Mouse (Mus musculus) intestine, postnatal 0 days (tissue): Measurements from ENCODE around the gene Trib3. TPM values are rescaled to one million over a fixed set of nuclear protein-coding genes. Genes with fewer than 3 reads are reported as not detected.

ENCODE experiments used
- ATAC-seq: fragments of 200-750 bp; cut with Nextera tagmentation; 2 replicates; pipeline ENCODE4 v1.8.0; 2017; ENCODE audit warnings: mild to moderate bottlenecking, moderate TSS enrichment, moderate library complexity
- H3K27ac ChIP-seq: fragments of 300-500 bp; sonication (generic); 2 replicates; pipeline ENCODE4 v1.5.1; 2014; ENCODE audit warnings: mild to moderate bottlenecking, low read depth, low read length, moderate library complexity
- H3K27me3 ChIP-seq: fragments of 300-500 bp; sonication (generic); replicated peaks from 2 replicates; pipeline ENCODE4 v1.6.1; 2014; ENCODE audit warnings: low read length, mixed read lengths; ENCODE audit not compliant: control insufficient read depth, insufficient read depth
- H3K36me3 ChIP-seq: fragments of 300-500 bp; sonication (generic); 2 replicates; pipeline ENCODE4 v1.6.1; 2014; ENCODE audit warnings: mild to moderate bottlenecking, moderate library complexity; ENCODE audit not compliant: control insufficient read depth, insufficient read depth
- H3K4me1 ChIP-seq: fragments of 300-500 bp; sonication (generic); replicated peaks from 2 replicates; pipeline ENCODE4 v1.6.1; 2014; ENCODE audit warnings: antibody characterized with exemption, low read length, mixed read lengths; ENCODE audit not compliant: control insufficient read depth, insufficient read depth
- H3K4me2 ChIP-seq: fragments of 300-500 bp; sonication (generic); replicated peaks from 2 replicates; pipeline ENCODE4 v1.6.1; 2014; ENCODE audit warnings: low read depth, mild to moderate bottlenecking, moderate library complexity
- H3K4me3 ChIP-seq: fragments of 300-500 bp; sonication (generic); 2 replicates; pipeline ENCODE4 v1.5.1; 2014; ENCODE audit warnings: low read depth, low read length
- H3K9ac ChIP-seq: fragments of 300-500 bp; sonication (generic); 2 replicates; pipeline ENCODE4 v1.6.1; 2014; ENCODE audit warnings: mild to moderate bottlenecking, low read depth, low read length
- H3K9me3 ChIP-seq: fragments of 300-500 bp; sonication (generic); 2 replicates; pipeline ENCODE4 v1.6.1; 2016; ENCODE audit warnings: mixed run types; ENCODE audit not compliant: control insufficient read depth
- CTCF ChIP-seq: sonication (generic); IDR thresholded peaks from 2 replicates; pipeline ENCODE4 v1.5.1; 2016; ENCODE audit warnings: low read depth, mild to moderate bottlenecking, control low read depth, antibody characterized with exemption, moderate library complexity
- WGBS: fragments of 180-500 bp; shearing (Covaris S2); extraction: QIAGEN DNeasy Blood & Tissue Kit; methylation state at CpG from one replicate; pipeline ENCODE4 v1.1.7; 2014; 5-methylcytosine and 5-hydroxymethylcytosine counted together
- polyA plus RNA-seq: library from polyadenylated mRNA; unstranded; fragments of >200 nt; fragmentation: Nextera tagmentation; extraction: Ambion mirVana; gene quantifications from 2 replicates; pipeline ENCODE4 v1.2.1, GENCODE M21; 2015

The Trib3 gene
- polyA plus RNA-seq, 1 experiment from 2014 or later: 2.5 TPM

- WGBS: 61% methylated on average over 8 of the region's 8 CpGs
- Histone ChIP-seq H3K9me3 (no peaks in the 10 kb centered on the region), H3K4me2 (no peak overlapping the region), H3K27me3 (no peaks in the 10 kb centered on the region), H3K9ac (no peak overlapping the region), H3K36me3 (peaks cover 17% of the 10 kb centered on the region), H3K4me1 (no peaks in the 10 kb centered on the region), H3K27ac (no peak overlapping the region; the same call in 1 of the 2 replicates), H3K4me3 (no peak overlapping the region)
- ATAC-seq: no peak
- TF ChIP-seq CTCF: no peak
Measured at GRCm38 (mm10) chr2:152288046-152288445, 55.8 kb downstream of the Trib3 start.

GRCm38 (mm10) chr2:152287560-152287959, 56.3 kb downstream of the Trib3 start:
- no peaks in the 10 kb centered on the region for H3K4me1 ChIP-seq
- no peak overlapping the region for H3K4me3 ChIP-seq
- H3K27me3 ChIP-seq: no peaks in the 10 kb centered on the region
- H3K4me2 ChIP-seq: no peak overlapping the region
- 77% methylated on average over 5 of the region's 5 CpGs for WGBS
- H3K27ac ChIP-seq: no peak overlapping the region
- no peak for ATAC-seq
- no peaks in the 10 kb centered on the region for H3K9me3 ChIP-seq
- no peak overlapping the region for H3K9ac ChIP-seq
- H3K36me3 ChIP-seq: peaks cover 22% of the 10 kb centered on the region
- TF ChIP-seq CTCF: no peak

Other genes with a start within 250 kb of the Trib3 start
- gene Srxn1, start 238.5 kb downstream of the Trib3 start, polyA plus RNA-seq: 102 and 104 TPM in 2 replicates
- 3.2 and 4.5 TPM in 2 replicates for gene Tcf15, start 200.5 kb downstream of the Trib3 start, polyA plus RNA-seq
- 74.7 and 83.2 TPM in 2 replicates for gene Csnk2a1, start 117.2 kb downstream of the Trib3 start, polyA plus RNA-seq
- 35.2 and 40.3 TPM in 2 replicates for gene Tbc1d20, start 50.2 kb downstream of the Trib3 start, polyA plus RNA-seq
- gene Rbck1, start 11.4 kb downstream of the Trib3 start, polyA plus RNA-seq: 44.9 and 50.3 TPM in 2 replicates
- 4.1 and 4.7 TPM in 2 replicates for gene Nrsn2, start 32.6 kb upstream of the Trib3 start, polyA plus RNA-seq
- gene Sox12, start 54.0 kb upstream of the Trib3 start, polyA plus RNA-seq: 2.8 and 3.1 TPM in 2 replicates
- gene Zcchc3, start 71.0 kb upstream of the Trib3 start, polyA plus RNA-seq: 15.7 and 18.1 TPM in 2 replicates
- 0.34 and 0.37 TPM in 2 replicates for gene 6820408C15Rik, start 71.6 kb upstream of the Trib3 start, polyA plus RNA-seq
- not detected in 2 replicates for gene Defb23, start 120.6 kb upstream of the Trib3 start, polyA plus RNA-seq
- gene Defb20, start 133.0 kb upstream of the Trib3 start, polyA plus RNA-seq: not detected in 2 replicates
- gene Defb22, start 146.1 kb upstream of the Trib3 start, polyA plus RNA-seq: not detected in 2 replicates
- not detected in 2 replicates for gene Defb26, start 167.7 kb upstream of the Trib3 start, polyA plus RNA-seq
- gene Defb28, start 174.2 kb upstream of the Trib3 start, polyA plus RNA-seq: not detected in 2 replicates
- not detected in 2 replicates for gene Defb29, start 196.1 kb upstream of the Trib3 start, polyA plus RNA-seq
- not detected in 2 replicates for gene Gm17416, start 225.3 kb upstream of the Trib3 start, polyA plus RNA-seq
- gene Defb21, start 228.7 kb upstream of the Trib3 start, polyA plus RNA-seq: not detected in 2 replicates
- 0.35 and 0.77 TPM in 2 replicates for gene Defb19, start 236.3 kb upstream of the Trib3 start, polyA plus RNA-seq